Mouse (Mus musculus) forebrain, embryonic 14.5 days (tissue): Measurements from ENCODE around the gene 4930432K21Rik. TPM values are rescaled to one million over a fixed set of nuclear protein-coding genes. Genes with fewer than 3 reads are reported as not detected.

Experiments
- ATAC-seq: fragments of 200-750 bp; cut with Nextera tagmentation; 2 replicates; pipeline ENCODE4 v1.8.0; 2017; ENCODE audit warnings: mild to moderate bottlenecking, moderate library complexity
- DNase-seq: peaks from one replicate; pipeline ENCODE4 v3.0.0-alpha.2; 2015; ENCODE audit warnings: low spot score
- H3K27ac ChIP-seq: fragments of 300-500 bp; sonication (generic); 2 replicates; pipeline ENCODE4 v1.5.1; 2014; ENCODE audit warnings: low read depth, mild to moderate bottlenecking, control low read depth, low read length, moderate library complexity
- H3K27me3 ChIP-seq: fragments of 300-500 bp; sonication (generic); replicated peaks from 2 replicates; pipeline ENCODE4 v1.6.1; 2014; ENCODE audit warnings: low read length, control low read depth, mixed read lengths; ENCODE audit not compliant: control insufficient read depth, insufficient read depth
- H3K36me3 ChIP-seq: fragments of 300-500 bp; sonication (generic); 2 replicates; pipeline ENCODE4 v1.6.1; 2014; ENCODE audit warnings: low read length, control low read depth; ENCODE audit not compliant: control insufficient read depth, insufficient read depth
- H3K4me1 ChIP-seq: fragments of 300-500 bp; sonication (generic); 2 replicates; pipeline ENCODE4 v1.6.1; 2014; ENCODE audit warnings: antibody characterized with exemption, low read length, control low read depth; ENCODE audit not compliant: control insufficient read depth, insufficient read depth
- H3K4me2 ChIP-seq: fragments of 300-500 bp; sonication (generic); 2 replicates; pipeline ENCODE4 v1.6.1; 2014; ENCODE audit warnings: mild to moderate bottlenecking, control low read depth, low read length
- H3K4me3 ChIP-seq: fragments of 300-500 bp; sonication (generic); 2 replicates; pipeline ENCODE4 v1.5.1; 2014; ENCODE audit warnings: low read depth, low read length, control low read depth
- H3K9ac ChIP-seq: fragments of 300-500 bp; sonication (generic); 2 replicates; pipeline ENCODE4 v1.6.1; 2014; ENCODE audit warnings: mild to moderate bottlenecking, low read length, control low read depth, moderate library complexity
- H3K9me3 ChIP-seq: fragments of 300-500 bp; sonication (generic); replicated peaks from 2 replicates; pipeline ENCODE4 v1.6.1; 2016; ENCODE audit warnings: low read length, control low read depth, mixed read lengths; ENCODE audit not compliant: control insufficient read depth
- WGBS: fragments of 180-500 bp; shearing (Covaris S2); extraction: QIAGEN DNeasy Blood & Tissue Kit; methylation state at CpG from one replicate; pipeline ENCODE4 v1.1.7; 2014; 5-methylcytosine and 5-hydroxymethylcytosine counted together
- polyA plus RNA-seq: library from polyadenylated mRNA; unstranded; fragments of >200 nt; fragmentation: Nextera tagmentation; extraction: Ambion mirVana; gene quantifications from 2 replicates; pipeline ENCODE4 v1.2.1, GENCODE M21; 2014

4930432K21Rik gene
- polyA plus RNA-seq, 1 experiment from 2014 or later = 1.7 TPM

DNA sequence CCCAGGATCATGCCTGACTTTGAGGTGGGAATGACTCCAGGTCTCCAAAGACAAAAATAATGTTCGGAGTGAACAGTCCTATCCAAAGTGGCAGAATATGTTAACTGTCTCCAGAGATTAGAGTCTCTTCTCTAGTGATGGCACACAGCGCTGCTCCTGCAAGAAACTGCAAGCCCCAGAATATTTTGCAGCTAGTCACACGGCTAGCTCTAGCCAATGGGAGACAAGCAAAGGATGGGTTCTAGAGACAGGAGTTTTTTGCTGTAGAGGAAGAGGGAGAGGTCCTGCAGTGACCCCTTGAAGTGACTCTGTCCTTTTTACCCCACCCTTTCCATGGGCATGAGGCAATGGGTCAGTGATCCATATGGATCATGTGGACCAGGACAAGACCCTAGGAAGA lies 10.0 kb upstream of the 4930432K21Rik start:
- no peak overlapping the region for H3K9ac ChIP-seq
- ATAC-seq (no peak), DNase-seq (no peak)
- no peaks in the 10 kb centered on the region for H3K9me3 ChIP-seq
- WGBS = 92% methylated on average over 3 of the region's 3 CpGs
- no peaks in the 10 kb centered on the region for H3K27me3 ChIP-seq
- H3K4me3 ChIP-seq = no peak overlapping the region
- no peak overlapping the region for H3K4me2 ChIP-seq
- H3K27ac ChIP-seq = no peak overlapping the region
- peaks cover 98% of the 10 kb centered on the region for H3K36me3 ChIP-seq
- H3K4me1 ChIP-seq = no peaks in the 10 kb centered on the region

DNA sequence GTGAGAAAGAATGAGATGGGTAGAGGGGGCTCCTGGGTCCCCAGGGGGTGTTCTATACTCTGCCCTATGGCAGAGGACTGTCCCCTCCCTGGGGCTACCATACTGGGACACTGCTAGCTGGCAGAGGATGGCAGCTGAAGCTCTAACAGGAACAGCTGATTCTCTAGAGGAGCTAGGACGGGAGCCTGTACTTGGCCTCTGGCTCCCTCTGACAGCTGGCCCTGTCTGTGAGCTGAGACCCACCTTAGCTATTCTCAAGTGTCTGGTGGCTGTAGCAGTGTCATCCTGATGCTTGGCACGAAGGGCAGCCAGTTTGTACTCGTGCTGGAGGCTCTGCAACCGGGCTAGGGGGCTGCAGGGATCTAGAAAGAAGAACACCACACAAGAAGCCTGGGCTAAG lies 7.0 kb upstream of the 4930432K21Rik start:
- Histone ChIP-seq H3K27ac (no peak overlapping the region), H3K36me3 (peaks cover 85% of the 10 kb centered on the region), H3K4me1 (no peaks in the 10 kb centered on the region), H3K27me3 (no peaks in the 10 kb centered on the region), H3K4me3 (no peak overlapping the region), H3K9me3 (no peaks in the 10 kb centered on the region), H3K9ac (no peak overlapping the region), H3K4me2 (no peak overlapping the region)
- ATAC-seq (no peak), DNase-seq (no peak)
- 87% methylated on average over 4 of the region's 4 CpGs for WGBS

DNA sequence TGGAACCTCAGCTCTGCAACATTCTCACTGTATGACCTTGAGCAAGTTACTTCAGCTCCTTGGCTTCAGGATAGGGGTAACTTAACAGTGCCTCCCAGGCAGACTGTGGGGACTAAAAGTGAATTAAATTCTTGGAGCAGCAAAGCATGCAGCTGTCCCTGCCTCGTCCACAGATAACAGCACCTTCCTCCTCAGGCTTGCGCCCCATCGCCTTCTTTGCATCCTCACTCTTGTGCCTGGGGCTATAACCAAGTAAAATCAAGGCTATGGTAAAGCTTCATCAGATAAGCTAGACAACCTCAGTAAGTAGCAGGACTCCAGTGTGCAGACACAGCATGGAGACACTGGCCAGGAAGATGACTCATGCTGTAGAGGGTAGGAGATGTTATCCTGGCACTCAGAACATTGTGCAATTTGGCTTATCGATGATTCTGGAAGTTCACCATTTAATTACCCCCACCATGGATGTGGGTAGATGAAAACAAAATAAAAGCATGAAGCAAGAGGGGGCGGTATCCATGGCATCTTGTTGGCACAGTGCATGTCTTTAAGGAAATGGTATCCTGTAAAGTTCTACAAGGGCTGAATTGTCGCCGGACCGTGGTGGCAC lies 3.1 kb upstream of the 4930432K21Rik start:
- Histone ChIP-seq H3K36me3 (peaks cover 46% of the 10 kb centered on the region), H3K27ac (no peak overlapping the region), H3K9me3 (no peaks in the 10 kb centered on the region), H3K27me3 (no peaks in the 10 kb centered on the region), H3K9ac (no peak overlapping the region), H3K4me3 (no peak overlapping the region), H3K4me2 (no peak overlapping the region), H3K4me1 (peaks cover 11% of the 10 kb centered on the region)
- WGBS = 92% methylated on average over 8 of the region's 8 CpGs
- DNase-seq (no peak), ATAC-seq (no peak)

DNA sequence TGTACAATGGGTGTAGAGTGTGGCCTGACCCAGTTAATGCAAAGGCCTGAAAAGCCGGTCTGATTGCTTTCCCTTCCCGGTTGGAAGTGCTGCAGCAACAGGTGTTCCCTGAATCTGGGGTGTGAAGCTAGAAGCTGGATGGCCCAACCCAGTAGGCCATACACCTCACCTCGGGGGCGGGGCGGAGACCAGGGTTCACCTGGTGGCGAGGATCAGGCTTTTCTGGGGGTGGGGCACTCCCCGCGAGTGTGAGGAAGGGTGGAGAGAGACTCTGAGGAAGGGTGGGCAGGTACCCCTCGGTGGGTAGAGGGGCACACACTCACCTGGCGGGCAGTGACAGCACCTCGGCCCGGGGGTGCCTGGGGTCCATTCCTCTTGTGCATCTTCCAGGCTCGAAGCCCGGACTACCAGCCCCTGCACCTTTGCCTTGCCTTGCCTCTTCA lies 480 bp upstream of the 4930432K21Rik start:
- Histone ChIP-seq H3K36me3 (peaks cover 23% of the 10 kb centered on the region), H3K27ac (no peak overlapping the region), H3K27me3 (no peaks in the 10 kb centered on the region), H3K4me2 (peak overlapping the region; percentile 83), H3K4me3 (peak overlapping the region; percentile 69), H3K9me3 (no peaks in the 10 kb centered on the region), H3K4me1 (peaks cover 11% of the 10 kb centered on the region), H3K9ac (peak overlapping the region; percentile 87)
- 5% methylated on average over 14 of the region's 14 CpGs for WGBS
- DNase-seq (peak; percentile 10), ATAC-seq (0 out of 2 replicates have a peak, but pooled peaks have one; percentile 14)

DNA sequence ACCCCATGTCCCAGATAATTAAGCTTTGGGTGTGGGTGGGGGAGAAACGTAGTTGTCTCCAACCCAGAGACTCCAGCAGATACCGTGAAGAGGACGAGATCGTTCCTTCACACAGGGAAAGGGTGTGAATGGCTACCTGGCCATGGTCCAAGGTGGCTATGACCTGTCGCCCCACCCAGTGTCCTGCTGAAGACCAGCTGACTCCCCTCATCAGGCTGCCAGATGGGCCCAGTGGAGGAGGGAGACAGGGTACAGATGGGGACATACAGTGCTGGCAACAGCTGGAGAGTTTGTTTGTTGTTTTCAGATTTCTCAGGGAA lies 666 bp downstream of the 4930432K21Rik start:
- Histone ChIP-seq H3K4me3 (peak overlapping the region; percentile 69; the same call in 1 of the 2 replicates), H3K9ac (peak overlapping the region; percentile 87; the same call in 1 of the 2 replicates), H3K36me3 (peaks cover 11% of the 10 kb centered on the region), H3K9me3 (no peaks in the 10 kb centered on the region), H3K27ac (no peak overlapping the region), H3K4me1 (peaks cover 11% of the 10 kb centered on the region), H3K4me2 (peak overlapping the region; percentile 83), H3K27me3 (no peaks in the 10 kb centered on the region)
- DNase-seq = no peak
- no peak for ATAC-seq
- WGBS = 92% methylated on average over 5 of the region's 5 CpGs

DNA sequence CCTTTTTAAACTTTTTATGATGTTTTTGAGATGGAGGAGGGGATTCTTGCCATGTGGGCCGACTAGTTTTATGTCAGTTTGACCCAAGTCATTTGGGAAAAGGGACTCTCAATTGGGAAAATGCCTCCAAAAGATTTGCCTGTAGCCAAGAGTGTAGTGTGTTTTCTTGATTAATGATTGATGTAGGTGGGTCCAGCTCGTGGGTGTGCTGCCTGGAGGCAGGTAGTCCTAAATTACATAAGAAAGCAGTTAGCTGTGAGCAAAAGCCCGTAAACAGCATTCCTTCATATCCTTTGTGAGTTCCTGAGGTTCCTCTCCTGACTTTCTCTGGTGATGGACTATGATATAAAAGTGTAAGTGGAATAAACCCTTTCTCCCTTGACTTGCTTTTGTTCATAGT lies 1.4 kb downstream of the 4930432K21Rik start:
- H3K4me1 ChIP-seq = peaks cover 11% of the 10 kb centered on the region
- ATAC-seq = no peak
- no peak overlapping the region for H3K9ac ChIP-seq
- H3K9me3 ChIP-seq = no peaks in the 10 kb centered on the region
- H3K4me2 ChIP-seq = no peak overlapping the region
- H3K27me3 ChIP-seq = no peaks in the 10 kb centered on the region
- WGBS = 79% methylated on average over 3 of the region's 3 CpGs
- no peak overlapping the region for H3K27ac ChIP-seq
- DNase-seq = no peak
- peaks cover 4% of the 10 kb centered on the region; the same call in 1 of the 2 replicates for H3K36me3 ChIP-seq
- H3K4me3 ChIP-seq = no peak overlapping the region

DNA sequence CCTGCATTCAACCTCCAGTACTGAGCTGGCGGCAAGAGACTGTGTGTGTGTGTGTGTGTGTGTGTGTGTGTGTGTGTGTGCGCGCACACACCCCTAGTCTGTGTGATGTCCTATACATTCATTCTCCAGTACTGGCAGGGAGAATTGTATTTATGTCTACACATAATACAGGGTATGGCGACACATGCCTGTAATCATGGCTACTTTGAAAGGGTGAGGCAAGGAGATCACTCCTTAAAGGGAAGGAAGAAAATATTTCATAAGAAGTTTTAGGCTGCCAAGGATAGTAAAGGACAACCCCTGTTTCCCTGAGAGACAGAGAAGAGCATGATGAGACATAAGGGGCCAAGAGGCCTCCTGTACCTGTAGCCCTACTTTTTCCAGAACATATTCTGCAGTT lies 9.8 kb downstream of the 4930432K21Rik start:
- Histone ChIP-seq H3K9ac (no peak overlapping the region), H3K27me3 (no peaks in the 10 kb centered on the region), H3K27ac (no peak overlapping the region), H3K4me1 (no peaks in the 10 kb centered on the region), H3K4me2 (no peak overlapping the region), H3K9me3 (no peaks in the 10 kb centered on the region), H3K36me3 (0 out of 2 replicates have a peak, but pooled peaks cover 4% of the 10 kb centered on the region), H3K4me3 (no peak overlapping the region)
- ATAC-seq (no peak), DNase-seq (no peak)
- WGBS = 96% methylated on average over 4 of the region's 4 CpGs

DNA sequence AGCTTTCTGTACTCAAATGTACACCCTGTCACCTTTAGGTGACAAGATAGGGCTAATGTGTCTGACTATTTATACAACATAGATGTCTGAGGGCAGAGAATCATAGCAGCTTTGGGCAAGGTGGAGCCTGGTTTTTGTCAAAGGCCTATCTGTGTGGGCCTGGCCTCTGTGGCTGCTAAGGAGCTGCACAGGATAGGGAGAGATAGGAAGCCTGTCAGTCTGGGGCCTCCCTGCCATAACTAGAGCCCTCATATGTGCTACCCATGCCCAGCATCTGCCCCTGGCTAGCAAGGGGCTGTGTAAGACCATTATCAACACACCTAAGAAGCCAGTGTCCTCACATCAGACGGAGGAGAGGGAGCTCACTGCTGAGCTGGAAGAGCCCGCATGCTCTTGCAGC lies 19.9 kb downstream of the 4930432K21Rik start:
- Histone ChIP-seq H3K36me3 (peaks cover 22% of the 10 kb centered on the region), H3K4me2 (no peak overlapping the region), H3K9ac (no peak overlapping the region), H3K9me3 (no peaks in the 10 kb centered on the region), H3K27me3 (no peaks in the 10 kb centered on the region), H3K27ac (no peak overlapping the region), H3K4me1 (no peaks in the 10 kb centered on the region), H3K4me3 (no peak overlapping the region)
- DNase-seq = no peak
- WGBS = 79% methylated on average over 2 of the region's 2 CpGs
- ATAC-seq = no peak

DNA sequence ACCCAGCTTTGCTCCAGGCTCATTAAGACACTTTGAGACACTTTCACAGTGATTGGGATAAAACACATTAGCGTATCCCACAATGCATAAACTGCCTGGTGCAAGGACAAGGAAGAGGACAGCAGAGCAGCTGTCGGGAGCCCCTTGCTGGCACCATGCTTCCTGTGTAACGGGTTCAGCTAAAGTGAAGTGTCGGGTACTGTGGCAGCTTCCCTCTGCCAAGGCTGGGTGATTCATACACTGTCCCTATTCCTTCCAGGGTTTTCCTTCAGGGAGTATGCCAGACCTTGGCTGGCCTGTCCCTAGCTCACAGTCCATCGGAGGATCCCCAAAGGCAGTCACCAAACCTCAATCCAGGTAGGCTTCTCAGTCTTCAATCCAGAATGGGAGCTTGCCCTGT lies 22.3 kb downstream of the 4930432K21Rik start:
- no peaks in the 10 kb centered on the region for H3K4me1 ChIP-seq
- peaks cover 35% of the 10 kb centered on the region for H3K36me3 ChIP-seq
- 85% methylated on average over 5 of the region's 5 CpGs for WGBS
- DNase-seq = no peak
- no peak for ATAC-seq
- H3K4me3 ChIP-seq = no peak overlapping the region
- no peak overlapping the region for H3K27ac ChIP-seq
- no peaks in the 10 kb centered on the region for H3K9me3 ChIP-seq
- no peak overlapping the region for H3K9ac ChIP-seq
- H3K4me2 ChIP-seq = no peak overlapping the region
- H3K27me3 ChIP-seq = no peaks in the 10 kb centered on the region
